Mouse (Mus musculus) yolk sac, embryonic 10.5 days (tissue): ENCODE measurements around the gene Fgf15.

Experiments used
- DNase-seq: peaks from one replicate; pipeline ENCODE4 v3.0.0-alpha.2; 2017; ENCODE audit warnings: low spot score

Gene Fgf15

GRCm38 (mm10) chr7:144896294-144897218 is at the start of gene Fgf15:
Fgf15 (plus strand) TSS chr7:144896531.
- DNase-seq: no peak

GRCm38 (mm10) chr7:144847067-144847466 is 49.3 kb upstream of the Fgf15 start, which contains the start of gene Fgf4:
Fgf4 (plus strand) TSS chr7:144847367.
- no peak for DNase-seq

GRCm38 (mm10) chr7:144851321-144851720 is 45.0 kb upstream of the Fgf15 start:
- DNase-seq: no peak

DNA sequence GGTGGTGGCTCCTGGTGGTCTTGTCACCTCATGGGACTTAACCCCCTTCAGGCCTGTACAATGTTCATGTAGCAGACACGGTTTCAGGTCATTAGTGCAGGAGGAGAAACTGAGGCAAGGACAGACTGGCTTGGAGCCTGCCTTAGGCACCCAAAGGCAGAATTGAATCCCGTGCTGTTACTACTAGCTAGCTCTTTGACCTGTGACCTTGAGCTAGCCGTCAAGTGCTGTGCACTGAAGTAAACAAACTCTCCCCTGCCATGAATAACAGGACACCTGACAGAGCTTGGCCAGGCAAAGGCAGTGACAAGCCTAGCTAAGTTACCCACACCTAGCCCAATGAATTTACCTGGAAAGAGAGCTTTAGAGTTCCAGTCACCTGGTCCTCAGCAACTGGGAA is 41.4 kb upstream of the Fgf15 start:
- DNase-seq: no peak

- no peak for DNase-seq
These were observed 39.2 kb upstream of the Fgf15 start for GRCm38 (mm10) chr7:144857158-144857557.

DNA sequence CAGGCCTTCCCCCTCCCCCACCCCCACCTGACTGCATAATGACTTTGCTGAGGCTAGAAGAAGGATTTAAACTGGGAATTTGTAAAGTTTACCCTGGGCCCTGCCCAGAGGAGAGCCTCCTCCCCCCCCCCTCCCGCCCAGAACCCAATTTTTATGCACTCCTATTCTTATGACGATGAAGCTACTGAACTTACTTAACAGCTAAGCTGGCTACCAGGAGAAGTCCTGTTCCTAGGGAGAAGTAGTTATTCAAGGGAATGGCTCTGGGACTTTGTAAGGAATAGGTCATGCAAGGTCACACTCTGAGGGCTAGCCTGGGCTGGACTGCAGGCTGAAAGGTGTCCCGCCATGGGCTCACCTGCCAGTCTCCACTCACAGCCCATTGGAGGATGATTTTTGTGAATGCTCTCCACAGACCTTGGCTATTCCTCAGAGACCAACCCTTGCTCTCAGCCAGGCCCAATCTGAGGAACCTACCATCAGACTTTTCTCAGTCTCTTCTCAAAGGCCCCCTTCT is 38.4 kb upstream of the Fgf15 start:
- DNase-seq: no peak

- no peak for DNase-seq
These were observed 37.6 kb upstream of the Fgf15 start for GRCm38 (mm10) chr7:144858702-144859101.

DNA sequence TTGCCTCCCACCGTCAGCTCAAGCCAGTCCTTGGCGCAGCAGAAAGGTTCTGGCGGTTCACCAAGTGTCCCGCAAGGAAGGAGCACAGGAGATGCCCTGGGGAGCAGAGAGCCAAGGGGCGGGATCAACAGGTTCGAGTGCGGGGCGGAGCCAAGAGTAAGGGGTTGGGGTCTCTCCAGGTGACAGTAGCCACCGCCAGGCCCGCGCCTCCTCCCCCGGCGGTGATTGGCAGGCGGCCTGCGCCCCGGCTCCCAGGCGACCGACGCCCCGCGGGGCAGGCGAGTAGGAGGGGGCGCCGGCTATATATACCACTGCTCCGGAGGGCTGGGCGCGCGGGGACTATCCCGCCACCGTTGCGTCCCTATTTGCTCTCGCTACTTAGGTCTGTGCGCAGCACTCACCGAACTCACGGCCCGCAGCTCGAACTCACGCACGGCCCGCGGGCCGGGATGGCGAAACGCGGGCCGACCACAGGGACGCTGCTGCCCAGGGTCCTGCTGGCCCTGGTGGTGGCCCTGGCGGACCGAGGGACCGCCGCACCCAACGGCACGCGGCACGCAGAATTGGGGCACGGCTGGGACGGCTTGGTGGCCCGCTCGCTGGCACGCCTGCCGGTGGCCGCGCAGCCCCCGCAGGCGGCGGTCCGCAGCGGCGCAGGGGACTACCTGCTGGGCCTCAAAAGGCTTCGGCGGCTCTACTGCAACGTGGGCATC is 35.1 kb upstream of the Fgf15 start:
- no peak for DNase-seq

DNA sequence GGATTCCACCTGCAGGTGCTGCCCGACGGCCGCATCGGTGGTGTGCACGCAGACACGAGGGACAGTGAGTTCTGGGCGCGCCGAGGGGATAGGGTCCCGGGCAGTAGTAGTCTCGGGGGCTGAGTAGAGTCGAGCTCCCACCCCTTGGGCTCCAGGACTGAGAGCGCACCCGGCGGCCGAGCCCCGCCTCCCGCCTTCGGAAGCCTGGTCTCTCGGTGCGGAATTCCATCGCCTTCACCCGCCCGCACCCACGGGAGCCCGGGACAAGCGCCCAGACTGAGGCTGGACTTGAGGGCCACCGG is 34.6 kb upstream of the Fgf15 start:
- DNase-seq: no peak

DNA sequence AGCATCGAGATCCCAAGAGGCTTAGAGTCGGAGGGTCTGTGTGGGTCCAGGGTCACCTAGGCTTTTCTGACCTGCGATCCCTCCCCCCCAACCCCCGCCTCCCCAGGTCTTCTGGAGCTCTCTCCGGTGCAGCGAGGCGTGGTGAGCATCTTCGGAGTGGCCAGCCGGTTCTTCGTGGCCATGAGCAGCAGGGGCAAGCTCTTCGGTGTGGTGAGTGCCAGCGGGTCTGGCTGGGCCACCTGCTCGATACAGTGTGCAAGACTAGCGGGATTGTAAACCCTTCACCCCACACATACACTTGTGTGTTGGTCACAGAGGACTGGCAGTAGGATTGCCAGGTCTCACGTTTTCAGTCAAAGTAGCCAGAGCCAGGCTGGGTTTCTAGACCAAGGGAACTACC is 34.2 kb upstream of the Fgf15 start:
- DNase-seq: no peak

GRCm38 (mm10) chr7:144862712-144863111 is 33.6 kb upstream of the Fgf15 start:
- no peak for DNase-seq

DNA sequence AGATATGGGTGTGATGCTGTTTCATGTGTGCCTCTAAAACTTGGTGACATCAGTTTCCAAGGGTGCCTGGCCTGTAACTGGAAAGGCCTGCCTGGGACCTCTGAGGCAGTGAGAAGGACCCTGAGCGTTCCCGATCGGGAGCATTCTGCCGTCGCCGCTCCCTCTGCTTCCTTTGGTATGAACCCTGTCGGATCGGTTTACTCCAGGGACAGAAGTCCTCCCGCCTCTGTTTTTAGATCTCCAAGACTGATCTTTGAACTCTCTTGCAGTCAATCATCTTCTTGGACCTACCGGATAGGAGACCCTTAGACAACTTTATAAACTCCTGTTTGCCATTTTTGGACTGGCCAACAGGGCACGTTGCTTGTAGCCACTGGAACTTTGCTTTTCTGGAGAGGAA is 33.1 kb upstream of the Fgf15 start:
- DNase-seq: no peak

GRCm38 (mm10) chr7:144864160-144864670 is 32.1 kb upstream of the Fgf15 start:
- no peak for DNase-seq

DNA sequence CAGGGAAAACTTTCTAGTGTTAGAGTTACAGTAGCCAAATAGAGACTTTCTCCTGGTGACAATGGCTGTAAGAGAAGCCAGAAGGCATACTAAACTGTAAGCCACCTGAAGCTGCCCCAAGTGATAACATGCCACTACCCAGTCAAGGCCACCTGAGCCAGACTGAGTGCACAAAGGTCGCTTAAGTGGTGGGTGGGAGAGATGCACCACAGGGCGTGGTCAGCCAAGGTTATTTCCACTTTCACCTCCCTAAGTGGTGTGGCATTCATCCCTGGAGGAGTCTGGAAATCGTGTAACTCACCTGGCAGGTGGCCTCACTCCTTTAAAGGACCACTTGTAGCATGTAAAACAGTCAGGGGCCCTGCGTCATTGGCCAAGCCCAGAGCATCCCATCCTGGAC is 29.2 kb upstream of the Fgf15 start:
- DNase-seq: no peak

DNA sequence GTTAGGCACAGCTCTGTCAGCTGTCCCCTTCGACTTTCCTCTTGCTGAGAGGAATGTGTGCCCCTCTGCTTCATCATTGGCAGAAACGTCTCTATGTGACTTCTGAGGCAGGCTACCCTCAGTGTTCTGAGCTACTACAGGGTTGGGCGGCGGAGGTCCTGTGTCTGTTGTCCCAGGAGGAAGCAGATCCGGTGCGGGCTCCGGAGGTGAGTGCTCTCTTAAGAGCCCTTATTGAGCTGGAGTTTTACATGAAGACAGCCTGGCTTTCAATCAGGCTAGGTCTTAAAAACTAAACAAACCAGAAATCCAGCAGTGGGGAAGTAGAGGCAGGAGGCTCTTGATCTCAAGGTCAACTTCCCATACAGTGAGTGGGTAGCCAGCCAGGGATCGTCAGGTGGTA is 28.7 kb upstream of the Fgf15 start:
- no peak for DNase-seq

DNA sequence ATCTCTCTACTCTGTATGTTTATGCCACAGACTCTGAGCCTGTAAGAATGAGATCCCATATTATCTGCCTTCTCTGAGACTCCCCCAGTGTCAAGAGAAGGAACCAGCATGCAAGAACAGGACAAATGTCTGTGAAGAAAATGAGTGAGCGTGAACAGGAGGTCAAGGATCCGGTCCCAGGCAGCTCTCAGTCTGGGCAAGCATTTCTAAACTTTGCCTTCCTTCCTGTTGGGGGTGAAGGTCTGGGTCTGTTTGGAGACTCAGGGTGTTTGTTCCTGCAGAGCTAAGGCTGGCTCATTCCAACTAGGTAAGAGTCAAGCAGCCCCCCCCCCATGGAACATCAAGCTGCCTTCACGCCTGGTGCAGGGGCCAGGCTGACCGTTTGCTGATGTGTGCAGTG is 23.9 kb upstream of the Fgf15 start:
- DNase-seq: no peak

DNA sequence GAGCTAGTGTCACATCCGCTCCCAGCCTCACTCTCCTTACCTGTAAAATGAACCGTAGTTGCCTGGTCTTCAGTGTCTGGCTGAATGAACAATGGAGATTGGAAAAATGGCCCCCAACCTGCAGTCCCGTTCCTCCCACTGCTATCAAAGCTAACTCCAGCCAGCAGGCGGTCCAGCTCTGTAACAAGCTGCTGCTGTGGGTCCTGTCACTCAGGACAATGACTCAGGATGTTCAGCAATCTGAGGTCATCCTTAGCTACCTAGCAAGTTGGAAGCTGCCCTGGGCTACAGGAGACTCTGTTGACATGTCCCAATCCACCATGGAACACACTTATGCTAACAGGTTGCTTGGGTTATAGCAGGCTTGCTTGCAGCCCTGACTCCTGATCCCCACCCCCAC is 23.2 kb upstream of the Fgf15 start:
- DNase-seq: no peak

DNA sequence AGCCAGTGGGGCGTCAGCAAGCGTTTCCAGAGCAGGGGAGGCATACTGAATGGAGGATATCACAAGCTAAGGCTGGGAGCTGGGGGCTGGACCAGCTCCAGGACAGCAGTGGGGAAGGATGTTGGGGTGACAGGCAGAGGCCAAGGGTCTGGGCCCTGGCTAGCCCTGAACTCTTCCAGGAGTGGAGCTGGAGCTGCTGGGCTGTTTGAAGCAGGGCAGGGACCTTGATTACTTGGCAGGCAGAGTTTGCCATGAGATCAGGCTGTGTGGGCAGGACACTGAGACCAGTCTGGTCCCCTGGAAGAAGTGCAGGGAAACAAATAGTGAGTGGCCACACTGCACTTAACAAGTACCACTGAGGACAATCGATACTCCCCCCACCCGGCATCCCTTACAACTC is 22.1 kb upstream of the Fgf15 start:
- DNase-seq: no peak

- DNase-seq: no peak
These were observed 17.9 kb upstream of the Fgf15 start for GRCm38 (mm10) chr7:144878401-144878800.

- no peak for DNase-seq
These were observed 13.2 kb upstream of the Fgf15 start for GRCm38 (mm10) chr7:144883106-144883505.

DNA sequence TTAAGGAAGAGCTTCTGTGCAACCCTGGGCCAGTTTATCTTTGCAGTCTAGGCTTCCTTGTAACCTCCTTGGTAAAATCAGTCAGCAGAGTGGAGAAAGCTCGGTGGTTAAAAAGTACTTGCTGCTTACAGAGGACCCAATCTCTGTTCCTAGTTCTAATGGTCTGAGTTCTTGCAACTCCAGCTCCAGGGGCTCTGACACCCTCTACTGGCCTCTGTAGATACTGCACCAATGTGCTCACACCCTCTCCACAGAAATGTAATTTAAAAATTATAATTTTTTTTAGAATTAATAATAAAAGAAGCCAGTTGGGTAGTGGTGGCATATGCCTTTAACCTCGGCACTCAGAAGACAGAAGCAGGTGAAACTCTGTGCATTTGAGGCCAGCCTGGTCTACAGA is 8.7 kb upstream of the Fgf15 start:
- DNase-seq: no peak

- no peak for DNase-seq
These were observed 7.6 kb upstream of the Fgf15 start for GRCm38 (mm10) chr7:144888564-144889299.
